Mouse (Mus musculus) lung, embryonic 15.5 days (tissue): ENCODE measurements around the gene Pkib. TPM values are rescaled to one million over a fixed set of nuclear protein-coding genes. Genes with fewer than 3 reads are reported as not detected.
A peak's percentile ranks its signal among the peaks of the same experiment; 100 is the strongest.

Experiments
- ATAC-seq: fragments of 200-750 bp; cut with Nextera tagmentation; 2 replicates; pipeline ENCODE4 v1.8.0; 2017; ENCODE audit warnings: moderate number of reproducible peaks, borderline replicate concordance; ENCODE audit not compliant: low FRiP score, low TSS enrichment; ENCODE audit errors: extremely low read depth
- H3K27ac ChIP-seq: fragments of 300-500 bp; sonication (generic); 2 replicates; pipeline ENCODE4 v1.5.1; 2015; ENCODE audit warnings: moderate library complexity, mild to moderate bottlenecking, inconsistent platforms
- H3K27me3 ChIP-seq: fragments of 300-500 bp; sonication (generic); 2 replicates; pipeline ENCODE4 v1.6.1; 2015; ENCODE audit warnings: inconsistent platforms
- H3K36me3 ChIP-seq: fragments of 300-500 bp; sonication (generic); 2 replicates; pipeline ENCODE4 v1.6.1; 2015; ENCODE audit warnings: inconsistent platforms
- H3K4me1 ChIP-seq: fragments of 300-500 bp; sonication (generic); 2 replicates; pipeline ENCODE4 v1.6.1; 2015; ENCODE audit warnings: inconsistent platforms
- H3K4me2 ChIP-seq: fragments of 300-500 bp; sonication (generic); 2 replicates; pipeline ENCODE4 v1.6.1; 2015; ENCODE audit warnings: inconsistent platforms, mild to moderate bottlenecking, moderate library complexity
- H3K4me3 ChIP-seq: fragments of 300-500 bp; sonication (generic); 2 replicates; pipeline ENCODE4 v1.5.1; 2015; ENCODE audit warnings: mild to moderate bottlenecking, inconsistent platforms
- H3K9ac ChIP-seq: fragments of 300-500 bp; sonication (generic); 2 replicates; pipeline ENCODE4 v1.6.1; 2015; ENCODE audit warnings: inconsistent platforms
- H3K9me3 ChIP-seq: fragments of 300-500 bp; sonication (generic); 2 replicates; pipeline ENCODE4 v1.6.1; 2016; ENCODE audit warnings: inconsistent platforms
- WGBS: fragments of 180-500 bp; shearing (Covaris S2); methylation state at CpG from one replicate; pipeline ENCODE4 v1.1.7; 2015; 5-methylcytosine and 5-hydroxymethylcytosine counted together
- polyA plus RNA-seq: library from polyadenylated mRNA; unstranded; fragments of >200 nt; fragmentation: Nextera tagmentation; extraction: Ambion mirVana; gene quantifications from 2 replicates; pipeline ENCODE4 v1.2.1, GENCODE M21; 2015

Pkib gene
- polyA plus RNA-seq, 1 experiment from 2014 or later, result 2.0 TPM

DNA sequence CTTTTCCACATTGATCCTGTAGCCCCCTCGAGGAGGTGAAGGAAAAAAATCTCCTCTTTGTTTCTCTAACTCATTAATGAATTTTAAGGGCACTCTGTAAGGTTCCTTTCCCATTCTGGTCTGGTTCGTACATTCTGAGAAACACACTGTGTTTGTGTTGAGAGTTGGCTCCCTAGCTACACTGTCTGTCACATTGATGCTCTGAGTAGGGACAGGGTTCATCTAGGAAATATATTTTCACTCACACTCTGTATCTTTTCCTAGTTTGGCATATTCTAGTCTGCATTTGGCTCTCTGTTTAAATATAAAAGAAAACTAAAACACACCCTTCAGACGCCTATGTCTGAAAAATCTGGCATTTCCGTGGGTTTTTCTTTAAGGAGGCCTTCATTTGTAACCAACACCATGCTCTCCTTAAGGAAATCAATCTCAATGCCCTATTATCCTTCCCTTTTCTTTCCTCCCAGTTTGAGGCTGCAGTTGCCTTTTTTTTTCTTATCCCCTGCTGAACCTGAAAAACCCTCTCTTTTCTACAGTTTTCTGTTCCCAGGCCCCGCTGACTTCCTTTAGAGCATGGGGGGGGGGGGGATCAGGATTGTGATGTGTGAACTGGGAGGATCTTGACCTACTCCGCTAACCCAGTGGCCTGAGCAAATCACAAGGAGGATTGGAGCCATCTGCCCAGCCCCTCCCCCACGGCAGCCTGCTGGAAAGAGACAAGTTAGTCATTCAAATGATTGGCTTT, 152.5 kb downstream of the Pkib start:
- Histone ChIP-seq H3K36me3 (no peaks in the 10 kb centered on the region), H3K27ac (no peak overlapping the region), H3K4me3 (no peak overlapping the region), H3K9me3 (no peaks in the 10 kb centered on the region), H3K4me2 (peak overlapping the region; percentile 41), H3K4me1 (peaks cover 8% of the 10 kb centered on the region; the same call in 1 of the 2 replicates), H3K9ac (no peak overlapping the region), H3K27me3 (no peaks in the 10 kb centered on the region)
- 16% methylated on average over 7 of the region's 7 CpGs for WGBS
- peak; percentile 72; the same call in 1 of the 2 replicates for ATAC-seq

- Histone ChIP-seq H3K27ac (no peak within 1 kb of the TSS), H3K4me1 (peaks cover 8% of the 10 kb centered on the region; the same call in 1 of the 2 replicates), H3K27me3 (no peaks in the 10 kb centered on the region), H3K4me3 (no peak within 1 kb of the TSS), H3K4me2 (peak within 1 kb of the TSS; percentile 41), H3K36me3 (no peaks in the 10 kb centered on the region), H3K9me3 (no peaks in the 10 kb centered on the region), H3K9ac (no peak within 1 kb of the TSS)
- no peak for ATAC-seq
- 28% methylated on average over 7 of the region's 7 CpGs for WGBS
Measured at GRCm38 (mm10) chr10:57784876-57785150, 153.0 kb downstream of the Pkib start, which contains the start of gene Fabp7. TSS of gene Fabp7 (plus strand) at chr10:57784881.

GRCm38 (mm10) chr10:57785552-57785951, 153.8 kb downstream of the Pkib start:
- no peak overlapping the region for H3K4me2 ChIP-seq
- WGBS, result 59% methylated on average over 2 of the region's 2 CpGs
- no peak overlapping the region for H3K27ac ChIP-seq
- no peaks in the 10 kb centered on the region for H3K9me3 ChIP-seq
- ATAC-seq, result no peak
- peaks cover 8% of the 10 kb centered on the region; the same call in 1 of the 2 replicates for H3K4me1 ChIP-seq
- H3K4me3 ChIP-seq, result no peak overlapping the region
- H3K36me3 ChIP-seq, result no peaks in the 10 kb centered on the region
- no peaks in the 10 kb centered on the region for H3K27me3 ChIP-seq
- no peak overlapping the region for H3K9ac ChIP-seq

Other genes starting within 250 kb of the Pkib start
- gene Hsf2, start 145.6 kb upstream of the Pkib start, polyA plus RNA-seq, result 23.5 TPM in 2 replicates
- gene Serinc1, start 99.5 kb upstream of the Pkib start, polyA plus RNA-seq, result 131 and 132 TPM in 2 replicates
- gene Fabp7, start 152.9 kb downstream of the Pkib start, polyA plus RNA-seq, result 12.0 and 13.9 TPM in 2 replicates
- 22.8 and 24.3 TPM in 2 replicates for gene Smpdl3a, start 162.4 kb downstream of the Pkib start, polyA plus RNA-seq